Mouse (Mus musculus) liver, embryonic 13.5 days (tissue): ENCODE results near the gene Cops7b. TPM values are rescaled to one million over a fixed set of nuclear protein-coding genes. Genes with fewer than 3 reads are reported as not detected.

Source experiments
- ATAC-seq: fragments of 200-750 bp; cut with Nextera tagmentation; 2 replicates; pipeline ENCODE4 v1.8.0; 2017; ENCODE audit warnings: low read depth, mild to moderate bottlenecking, moderate number of reproducible peaks, moderate library complexity
- DNase-seq: peaks from one replicate; pipeline ENCODE4 v3.0.0; 2022
- H3K27ac ChIP-seq: fragments of 300-500 bp; sonication (generic); 2 replicates; pipeline ENCODE4 v1.5.1; 2015; ENCODE audit warnings: moderate library complexity, mild to moderate bottlenecking, inconsistent platforms
- H3K27me3 ChIP-seq: fragments of 300-500 bp; sonication (generic); 2 replicates; pipeline ENCODE4 v1.6.1; 2015; ENCODE audit warnings: mild to moderate bottlenecking, inconsistent platforms
- H3K36me3 ChIP-seq: fragments of 300-500 bp; sonication (generic); 2 replicates; pipeline ENCODE4 v1.6.1; 2015; ENCODE audit warnings: mild to moderate bottlenecking, inconsistent platforms
- H3K4me1 ChIP-seq: fragments of 300-500 bp; sonication (generic); replicated peaks from 2 replicates; pipeline ENCODE4 v1.6.1; 2015; ENCODE audit warnings: inconsistent platforms
- H3K4me2 ChIP-seq: fragments of 300-500 bp; sonication (generic); 2 replicates; pipeline ENCODE4 v1.6.1; 2015; ENCODE audit warnings: inconsistent platforms, mild to moderate bottlenecking, moderate library complexity
- H3K4me3 ChIP-seq: fragments of 300-500 bp; sonication (generic); replicated peaks from 2 replicates; pipeline ENCODE4 v1.5.1; 2015; ENCODE audit warnings: mild to moderate bottlenecking, inconsistent platforms
- H3K9ac ChIP-seq: fragments of 300-500 bp; sonication (generic); 2 replicates; pipeline ENCODE4 v1.6.1; 2015; ENCODE audit warnings: mild to moderate bottlenecking, inconsistent platforms
- H3K9me3 ChIP-seq: fragments of 300-500 bp; sonication (generic); replicated peaks from 2 replicates; pipeline ENCODE4 v1.6.1; 2016; ENCODE audit warnings: inconsistent platforms
- WGBS: fragments of 180-500 bp; shearing (Covaris S2); methylation state at CpG from one replicate; pipeline ENCODE4 v1.1.7; 2015; ENCODE audit not compliant: insufficient replicate concordance; 5-methylcytosine and 5-hydroxymethylcytosine counted together
- polyA plus RNA-seq: library from polyadenylated mRNA; unstranded; fragments of >200 nt; fragmentation: Nextera tagmentation; extraction: Ambion mirVana; gene quantifications from 2 replicates; pipeline ENCODE4 v1.2.1, GENCODE M21; 2015

Gene Cops7b
- polyA plus RNA-seq, 1 experiment from 2014 or later, result 16.7 TPM

- DNase-seq (no peak), ATAC-seq (no peak)
- H3K9ac ChIP-seq, result no peak overlapping the region
- H3K27ac ChIP-seq, result no peak overlapping the region
- no peak overlapping the region for H3K4me3 ChIP-seq
- no peaks in the 10 kb centered on the region for H3K4me1 ChIP-seq
- H3K36me3 ChIP-seq, result peaks cover 79% of the 10 kb centered on the region
- H3K27me3 ChIP-seq, result no peaks in the 10 kb centered on the region
- H3K9me3 ChIP-seq, result no peaks in the 10 kb centered on the region
- 86% methylated on average over 6 of the region's 6 CpGs for WGBS
- no peak overlapping the region for H3K4me2 ChIP-seq
Measured at GRCm38 (mm10) chr1:86596512-86596911, 13.8 kb downstream of the Cops7b start.

GRCm38 (mm10) chr1:86598516-86598915 lies 15.8 kb downstream of the Cops7b start:
- H3K27ac ChIP-seq, result no peak overlapping the region
- H3K4me3 ChIP-seq, result no peak overlapping the region
- no peak overlapping the region for H3K4me2 ChIP-seq
- peaks cover 83% of the 10 kb centered on the region for H3K36me3 ChIP-seq
- no peaks in the 10 kb centered on the region for H3K9me3 ChIP-seq
- ATAC-seq (no peak), DNase-seq (no peak)
- no peaks in the 10 kb centered on the region for H3K4me1 ChIP-seq
- no peak overlapping the region for H3K9ac ChIP-seq
- no peaks in the 10 kb centered on the region for H3K27me3 ChIP-seq
- 74% methylated on average over 3 of the region's 3 CpGs for WGBS

- Histone ChIP-seq H3K27me3 (no peaks in the 10 kb centered on the region), H3K4me3 (no peak overlapping the region), H3K4me2 (no peak overlapping the region), H3K9me3 (no peaks in the 10 kb centered on the region), H3K36me3 (peaks cover 85% of the 10 kb centered on the region), H3K9ac (no peak overlapping the region), H3K4me1 (no peaks in the 10 kb centered on the region), H3K27ac (no peak overlapping the region)
- 69% methylated on average over 2 of the region's 2 CpGs for WGBS
- ATAC-seq, result no peak
- no peak for DNase-seq
Measured at GRCm38 (mm10) chr1:86600117-86600516, 17.4 kb downstream of the Cops7b start.

DNA sequence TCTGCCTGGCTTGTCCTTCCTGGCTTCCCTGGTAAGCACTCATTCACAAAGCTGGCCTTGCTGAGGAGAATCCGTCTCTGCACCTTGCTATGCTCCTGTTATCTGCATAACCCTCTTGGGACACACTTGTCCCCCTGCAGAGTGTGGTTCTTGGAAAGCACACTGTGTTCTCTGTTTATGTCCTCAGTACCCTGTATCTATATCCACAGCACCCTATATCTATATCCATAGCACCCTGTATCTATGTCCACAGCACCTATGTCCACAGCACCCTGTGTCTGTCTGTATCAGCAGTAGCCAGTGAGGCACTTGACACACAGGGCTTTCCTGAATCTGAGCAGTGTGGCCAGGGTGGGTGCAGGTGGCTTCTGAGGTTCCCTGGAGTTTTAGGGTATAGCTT lies 28.2 kb downstream of the Cops7b start:
- WGBS, result 52% methylated on average over 1 of the region's 1 CpGs
- Histone ChIP-seq H3K27me3 (no peaks in the 10 kb centered on the region), H3K9ac (no peak overlapping the region), H3K4me2 (no peak overlapping the region), H3K4me1 (0 out of 2 replicates have a peak, but pooled peaks cover 6% of the 10 kb centered on the region), H3K4me3 (no peak overlapping the region), H3K36me3 (peaks cover 22% of the 10 kb centered on the region), H3K9me3 (no peaks in the 10 kb centered on the region), H3K27ac (no peak overlapping the region)
- no peak for DNase-seq
- peak; percentile 66 for ATAC-seq

- no peak overlapping the region for H3K4me3 ChIP-seq
- DNase-seq (no peak), ATAC-seq (no peak)
- 64% methylated on average over 1 of the region's 1 CpGs for WGBS
- H3K36me3 ChIP-seq, result peaks cover 17% of the 10 kb centered on the region
- H3K4me1 ChIP-seq, result 0 out of 2 replicates have a peak, but pooled peaks cover 6% of the 10 kb centered on the region
- H3K9me3 ChIP-seq, result no peaks in the 10 kb centered on the region
- H3K9ac ChIP-seq, result no peak overlapping the region
- no peaks in the 10 kb centered on the region for H3K27me3 ChIP-seq
- H3K27ac ChIP-seq, result no peak overlapping the region
- H3K4me2 ChIP-seq, result no peak overlapping the region
Measured at GRCm38 (mm10) chr1:86612081-86612480, 29.4 kb downstream of the Cops7b start.

- H3K4me2 ChIP-seq, result no peak overlapping the region
- ATAC-seq (no peak), DNase-seq (no peak)
- no peak overlapping the region for H3K9ac ChIP-seq
- H3K4me3 ChIP-seq, result no peak overlapping the region
- H3K36me3 ChIP-seq, result peaks cover under 1% of the 10 kb centered on the region; the same call in 1 of the 2 replicates
- H3K27ac ChIP-seq, result no peak overlapping the region
- H3K9me3 ChIP-seq, result no peaks in the 10 kb centered on the region
- no peaks in the 10 kb centered on the region for H3K27me3 ChIP-seq
- 0 out of 2 replicates have a peak, but pooled peaks cover 6% of the 10 kb centered on the region for H3K4me1 ChIP-seq
Measured at GRCm38 (mm10) chr1:86614269-86614668, 31.6 kb downstream of the Cops7b start.

DNA sequence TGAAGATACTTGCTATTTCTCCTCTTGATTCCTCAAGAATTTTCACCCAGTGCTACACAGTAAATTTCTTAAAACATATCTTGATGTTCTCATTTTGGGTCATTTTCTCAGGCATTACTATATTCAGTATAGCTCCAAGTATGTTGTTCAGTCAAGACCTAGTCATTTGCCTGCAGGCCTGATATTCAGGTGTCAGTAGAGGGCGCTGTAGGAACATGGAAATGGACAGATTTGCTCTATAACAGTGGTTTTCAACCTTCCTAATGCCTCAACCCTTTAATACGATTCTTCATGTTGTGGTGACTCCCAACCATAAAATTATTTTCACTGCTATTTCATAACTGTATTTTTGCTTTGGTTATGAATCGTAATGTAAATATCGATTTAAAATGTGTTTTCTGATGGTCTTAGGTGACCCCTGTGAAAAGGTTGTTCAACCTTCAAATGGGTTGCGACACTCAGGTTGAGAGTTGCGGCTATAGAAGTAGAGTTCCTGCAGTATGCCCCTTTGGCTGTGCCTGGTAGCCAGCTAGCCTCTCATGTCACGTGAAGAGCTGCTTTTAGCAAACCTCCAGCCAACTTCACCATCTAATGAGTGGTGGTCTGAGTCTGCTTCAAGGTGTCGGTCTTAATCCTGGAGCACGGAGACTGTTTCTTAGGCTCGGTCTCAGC lies 35.9 kb downstream of the Cops7b start:
- Histone ChIP-seq H3K9me3 (no peaks in the 10 kb centered on the region), H3K4me1 (no peaks in the 10 kb centered on the region), H3K4me3 (no peak overlapping the region), H3K4me2 (no peak overlapping the region), H3K27me3 (no peaks in the 10 kb centered on the region), H3K9ac (no peak overlapping the region), H3K36me3 (no peaks in the 10 kb centered on the region), H3K27ac (no peak overlapping the region)
- WGBS, result 48% methylated on average over 10 of the region's 10 CpGs
- DNase-seq, result peak; percentile 26
- 0 out of 2 replicates have a peak, but pooled peaks have one; percentile 34 for ATAC-seq

DNA sequence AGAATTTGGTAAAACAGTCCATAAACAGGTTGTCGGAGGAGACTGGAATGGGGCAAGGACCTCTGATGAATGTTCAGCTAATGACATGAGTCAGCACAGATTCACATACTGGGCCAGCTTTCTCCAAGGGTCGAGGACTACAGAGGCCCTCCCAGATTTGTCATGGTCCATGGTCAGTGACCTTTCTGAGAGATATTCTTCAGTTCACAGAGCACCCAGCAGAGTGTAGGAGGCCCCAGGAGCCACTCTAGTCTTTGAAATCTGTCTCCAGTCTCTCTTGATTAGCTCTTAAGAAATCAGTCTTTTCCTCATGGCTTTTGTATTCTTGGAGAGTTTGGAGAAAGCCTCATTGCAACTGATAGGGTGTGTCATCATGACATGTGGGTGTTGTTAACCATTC lies 39.6 kb downstream of the Cops7b start:
- no peaks in the 10 kb centered on the region for H3K9me3 ChIP-seq
- H3K4me3 ChIP-seq, result no peak overlapping the region
- ATAC-seq, result no peak
- no peak overlapping the region for H3K9ac ChIP-seq
- no peak for DNase-seq
- H3K36me3 ChIP-seq, result no peaks in the 10 kb centered on the region
- WGBS, result 59% methylated on average over 2 of the region's 2 CpGs
- H3K4me1 ChIP-seq, result no peaks in the 10 kb centered on the region
- H3K27me3 ChIP-seq, result no peaks in the 10 kb centered on the region
- H3K27ac ChIP-seq, result no peak overlapping the region
- no peak overlapping the region for H3K4me2 ChIP-seq

GRCm38 (mm10) chr1:86623001-86624000 lies 40.6 kb downstream of the Cops7b start:
- Histone ChIP-seq H3K4me3 (no peak overlapping the region), H3K9ac (no peak overlapping the region), H3K9me3 (no peaks in the 10 kb centered on the region), H3K27ac (no peak overlapping the region), H3K27me3 (no peaks in the 10 kb centered on the region), H3K4me2 (no peak overlapping the region), H3K36me3 (no peaks in the 10 kb centered on the region), H3K4me1 (no peaks in the 10 kb centered on the region)
- 44% methylated on average over 16 of the region's 16 CpGs for whole genome bisulfite sequencing
- DNase-seq, result no peak
- ATAC-seq, result no peak

- no peaks in the 10 kb centered on the region for H3K9me3 ChIP-seq
- no peak overlapping the region for H3K27ac ChIP-seq
- no peak overlapping the region for H3K9ac ChIP-seq
- ATAC-seq (no peak), DNase-seq (no peak)
- H3K4me3 ChIP-seq, result no peak overlapping the region
- H3K4me1 ChIP-seq, result no peaks in the 10 kb centered on the region
- H3K4me2 ChIP-seq, result no peak overlapping the region
- H3K27me3 ChIP-seq, result no peaks in the 10 kb centered on the region
- H3K36me3 ChIP-seq, result no peaks in the 10 kb centered on the region
- WGBS, result 63% methylated on average over 3 of the region's 3 CpGs
Measured at GRCm38 (mm10) chr1:86628270-86628669, 45.6 kb downstream of the Cops7b start.

DNA sequence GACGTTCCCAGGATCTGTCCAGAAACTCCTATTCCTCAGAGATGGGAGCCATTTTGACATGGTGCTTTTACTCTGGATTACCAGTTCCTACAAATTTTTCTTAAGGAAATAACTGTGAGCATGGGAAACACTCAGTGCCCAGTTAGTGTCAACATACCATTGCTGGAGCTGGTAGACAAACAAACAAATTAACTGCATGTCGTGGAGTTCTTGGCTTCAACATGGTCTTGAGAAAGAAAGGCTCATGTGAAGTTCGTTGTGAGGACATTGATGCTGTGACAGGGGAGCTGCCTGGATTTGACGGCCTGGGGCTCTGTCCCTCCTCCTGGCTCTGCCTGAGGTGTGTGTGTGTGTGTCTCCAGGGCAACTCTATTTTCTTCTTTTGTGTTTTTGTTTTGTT lies 47.2 kb downstream of the Cops7b start:
- H3K36me3 ChIP-seq, result no peaks in the 10 kb centered on the region
- no peak for DNase-seq
- no peak overlapping the region for H3K4me3 ChIP-seq
- H3K27ac ChIP-seq, result no peak overlapping the region
- ATAC-seq, result no peak
- no peak overlapping the region for H3K4me2 ChIP-seq
- H3K9ac ChIP-seq, result no peak overlapping the region
- no peaks in the 10 kb centered on the region for H3K9me3 ChIP-seq
- 0 out of 2 replicates have a peak, but pooled peaks cover 5% of the 10 kb centered on the region for H3K4me1 ChIP-seq
- WGBS, result 48% methylated on average over 4 of the region's 4 CpGs
- no peaks in the 10 kb centered on the region for H3K27me3 ChIP-seq
